Mouse (Mus musculus) heart, embryonic 14.5 days (tissue): ENCODE data around the gene Uso1. TPM values are rescaled to one million over a fixed set of nuclear protein-coding genes. Genes with fewer than 3 reads are reported as not detected.

Source experiments
- ATAC-seq: fragments of 200-750 bp; cut with Nextera tagmentation; 2 replicates; pipeline ENCODE4 v1.8.0; 2017; ENCODE audit warnings: low read depth, moderate TSS enrichment; ENCODE audit not compliant: insufficient number of reproducible peaks, insufficient read depth, low FRiP score
- H3K27ac ChIP-seq, 2 experiments: fragments of 200-500 bp in 1 of 2; fragments of 300-500 bp in 1 of 2; sonication (generic) in 1 of 2; replicated peaks in 1 of 2; 2 replicates each; pipeline ENCODE4 v1.5.1; 2012 to 2014; ENCODE audit warnings: low read depth in 2 of 2, low read length in 2 of 2, control low read depth in 1 of 2, mild to moderate bottlenecking in 1 of 2, mixed read lengths in 1 of 2; ENCODE audit not compliant: control insufficient read depth in 1 of 2, insufficient read depth in 1 of 2
- H3K27me3 ChIP-seq: fragments of 300-500 bp; sonication (generic); 2 replicates; pipeline ENCODE4 v1.6.1; 2014; ENCODE audit warnings: mild to moderate bottlenecking, low read length, control low read depth; ENCODE audit not compliant: control insufficient read depth, insufficient read depth
- H3K36me3 ChIP-seq: fragments of 300-500 bp; sonication (generic); 2 replicates; pipeline ENCODE4 v1.6.1; 2014; ENCODE audit warnings: mild to moderate bottlenecking, control low read depth, low read length, mixed read lengths; ENCODE audit not compliant: control insufficient read depth, insufficient read depth
- H3K4me1 ChIP-seq, 2 experiments: fragments of 200-500 bp in 1 of 2; fragments of 300-500 bp in 1 of 2; sonication (generic) in 1 of 2; 2 replicates each; pipeline ENCODE4 v1.6.1; 2012 to 2014; ENCODE audit warnings: low read length in 2 of 2, control low read depth in 1 of 2, mixed read lengths in 1 of 2; ENCODE audit not compliant: control insufficient read depth in 2 of 2, insufficient read depth in 2 of 2
- H3K4me2 ChIP-seq: fragments of 300-500 bp; sonication (generic); 2 replicates; pipeline ENCODE4 v1.6.1; 2014; ENCODE audit warnings: mild to moderate bottlenecking, low read length
- H3K4me3 ChIP-seq, 2 experiments: fragments of 200-500 bp in 1 of 2; fragments of 300-500 bp in 1 of 2; sonication (generic) in 1 of 2; 2 replicates each; pipeline ENCODE4 v1.5.1; 2012 to 2014; ENCODE audit warnings: low read length in 2 of 2, mild to moderate bottlenecking in 2 of 2, control low read depth in 1 of 2, low read depth in 1 of 2, moderate library complexity in 1 of 2; ENCODE audit not compliant: control insufficient read depth in 1 of 2, insufficient read depth in 1 of 2
- H3K9ac ChIP-seq: fragments of 300-500 bp; sonication (generic); 2 replicates; pipeline ENCODE4 v1.6.1; 2014; ENCODE audit warnings: mild to moderate bottlenecking, low read length
- H3K9me3 ChIP-seq: fragments of 300-500 bp; sonication (generic); 2 replicates; pipeline ENCODE4 v1.6.1; 2016; ENCODE audit warnings: low read length, control low read depth; ENCODE audit not compliant: control insufficient read depth
- WGBS: fragments of 180-500 bp; shearing (Covaris S2); extraction: QIAGEN DNeasy Blood & Tissue Kit; methylation state at CpG from one replicate; pipeline ENCODE4 v1.1.7; 2014; 5-methylcytosine and 5-hydroxymethylcytosine counted together
- polyA plus RNA-seq: library from polyadenylated mRNA; unstranded; fragments of >200 nt; fragmentation: Nextera tagmentation; extraction: Ambion mirVana; gene quantifications from 2 replicates; pipeline ENCODE4 v1.2.1, GENCODE M21; 2014

Gene Uso1
- polyA plus RNA-seq, 1 experiment from 2014 or later, result 22.9 TPM

DNA sequence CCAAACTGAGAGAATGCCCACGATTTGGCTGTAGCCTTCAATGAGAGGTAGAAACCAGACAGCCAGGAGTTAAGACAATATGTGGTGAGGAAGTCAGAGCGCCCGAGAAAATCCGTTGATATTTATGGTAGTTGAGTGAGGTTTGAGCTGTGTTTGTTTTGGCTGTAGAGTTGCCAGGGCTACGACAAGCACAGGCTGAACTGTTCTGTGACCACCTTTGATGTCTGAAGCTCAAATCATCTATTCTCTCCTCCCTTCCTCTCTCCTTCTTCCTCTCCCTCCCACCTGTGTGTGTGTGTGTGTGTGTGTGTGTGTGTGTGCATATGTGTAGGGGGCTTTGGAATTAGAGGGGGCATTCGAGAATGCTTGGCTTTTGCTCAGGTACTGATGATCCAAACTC is 34.7 kb upstream of the Uso1 start:
- no peak overlapping the region for H3K4me3 ChIP-seq
- peaks cover 16 to 22% of the 10 kb centered on the region in 2 experiments for H3K4me1 ChIP-seq
- H3K4me2 ChIP-seq, result no peak overlapping the region
- no peaks in the 10 kb centered on the region for H3K9me3 ChIP-seq
- WGBS, result 24% methylated on average over 6 of the region's 6 CpGs
- no peak overlapping the region; a peak in 1 of 4 replicates for H3K27ac ChIP-seq
- no peak for ATAC-seq
- no peak overlapping the region for H3K9ac ChIP-seq
- H3K27me3 ChIP-seq, result no peaks in the 10 kb centered on the region
- H3K36me3 ChIP-seq, result no peaks in the 10 kb centered on the region

DNA sequence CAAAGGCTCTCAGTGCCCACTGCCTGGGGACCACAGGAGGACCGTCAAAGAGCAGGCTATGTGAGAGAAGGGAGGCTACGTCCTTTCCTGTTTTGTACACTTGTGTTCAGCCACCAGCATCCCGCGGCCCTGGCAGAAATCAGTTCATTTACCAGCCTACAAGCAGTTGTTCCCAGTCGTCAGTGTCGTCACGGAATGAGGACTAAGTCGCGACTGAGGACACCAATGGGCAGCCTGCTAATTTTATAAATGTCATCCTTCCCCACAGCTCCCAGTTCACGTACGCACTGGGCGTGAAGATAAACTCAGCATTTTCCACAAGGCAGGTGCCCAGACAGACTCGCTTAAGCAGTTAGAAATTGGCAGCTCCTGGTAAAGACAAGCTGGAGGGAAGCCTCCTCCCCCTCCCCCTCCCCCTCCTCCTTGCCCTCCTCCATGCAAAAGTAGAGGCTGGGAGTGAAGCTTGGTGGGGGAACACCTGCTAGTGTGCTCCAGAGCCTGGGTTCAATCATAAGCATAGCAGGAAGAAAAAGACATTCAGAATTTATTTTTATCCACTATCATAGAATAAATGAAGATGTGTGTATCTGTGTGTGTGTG is 33.8 kb upstream of the Uso1 start:
- WGBS, result 54% methylated on average over 13 of the region's 13 CpGs
- Histone ChIP-seq H3K4me1 (peaks cover 16 to 22% of the 10 kb centered on the region in 2 experiments), H3K9me3 (no peaks in the 10 kb centered on the region), H3K27me3 (no peaks in the 10 kb centered on the region), H3K9ac (no peak overlapping the region), H3K27ac (no peak overlapping the region), H3K36me3 (no peaks in the 10 kb centered on the region), H3K4me3 (no peak overlapping the region), H3K4me2 (no peak overlapping the region)
- ATAC-seq, result no peak

GRCm38 (mm10) chr5:92106327-92107125 is 31.2 kb upstream of the Uso1 start:
- 42% methylated on average over 10 of the region's 10 CpGs for WGBS
- no peaks in the 10 kb centered on the region for H3K27me3 ChIP-seq
- H3K27ac ChIP-seq, result peak overlapping the region in 1 of 2 experiments; percentile 27; a peak in 1 of 4 replicates
- H3K9ac ChIP-seq, result no peak overlapping the region
- H3K9me3 ChIP-seq, result no peaks in the 10 kb centered on the region
- ATAC-seq, result no peak
- no peaks in the 10 kb centered on the region for H3K36me3 ChIP-seq
- peaks cover 16 to 22% of the 10 kb centered on the region in 2 experiments for H3K4me1 ChIP-seq
- H3K4me3 ChIP-seq, result no peak overlapping the region
- H3K4me2 ChIP-seq, result no peak overlapping the region

- Histone ChIP-seq H3K4me3 (no peak overlapping the region), H3K4me1 (peaks cover 16 to 23% of the 10 kb centered on the region in 2 experiments), H3K27me3 (no peaks in the 10 kb centered on the region), H3K27ac (no peak overlapping the region), H3K9ac (no peak overlapping the region), H3K36me3 (no peaks in the 10 kb centered on the region), H3K4me2 (no peak overlapping the region), H3K9me3 (no peaks in the 10 kb centered on the region)
- no peak for ATAC-seq
- WGBS, result 85% methylated on average over 4 of the region's 4 CpGs
These were observed 30.5 kb upstream of the Uso1 start for GRCm38 (mm10) chr5:92107282-92107681.

- H3K9me3 ChIP-seq, result no peaks in the 10 kb centered on the region
- WGBS, result 87% methylated on average over 5 of the region's 5 CpGs
These were observed 26.9 kb upstream of the Uso1 start for GRCm38 (mm10) chr5:92110818-92111355.

GRCm38 (mm10) chr5:92112175-92112574 is 25.6 kb upstream of the Uso1 start:
- peak overlapping the region; percentile 47; the same call in 1 of the 2 replicates for H3K9ac ChIP-seq

More at GRCm38 (mm10) chr5:92110818-92111355, 26.9 kb upstream of the Uso1 start:
- Histone ChIP-seq H3K9ac (no peak overlapping the region), H3K36me3 (no peaks in the 10 kb centered on the region), H3K27me3 (no peaks in the 10 kb centered on the region), H3K4me1 (peaks cover 3 to 12% of the 10 kb centered on the region in 2 experiments), H3K4me3 (no peak overlapping the region), H3K4me2 (no peak overlapping the region), H3K27ac (no peak overlapping the region)
- no peak for ATAC-seq

DNA sequence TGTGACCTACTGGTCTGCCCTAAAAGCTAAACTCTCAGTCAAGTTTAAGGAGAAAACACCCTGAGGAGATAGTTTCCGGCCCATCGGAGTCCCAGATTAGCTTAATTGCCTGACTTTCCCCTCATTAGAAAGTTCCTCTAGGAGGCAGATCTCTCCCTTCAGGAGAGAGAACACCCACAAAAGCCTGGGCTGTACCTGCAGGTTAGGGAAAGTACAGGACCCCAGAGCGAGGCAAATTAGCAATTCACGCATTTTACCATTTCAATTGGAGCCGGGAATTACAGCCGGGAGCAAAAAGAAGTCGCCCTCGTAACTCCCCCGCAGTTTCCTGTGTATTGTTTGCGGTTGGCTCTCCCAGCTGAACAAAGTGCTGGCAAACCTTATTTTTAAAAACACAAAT is 25.2 kb upstream of the Uso1 start:
- Histone ChIP-seq H3K27ac (0 out of 4 replicates have a peak overlapping the region, but pooled peaks of 1 of the 2 experiments have one; percentile 27), H3K9me3 (no peaks in the 10 kb centered on the region), H3K9ac (peak overlapping the region; percentile 47), H3K4me3 (peak overlapping the region; percentile 20 to 28), H3K36me3 (no peaks in the 10 kb centered on the region), H3K4me2 (peak overlapping the region; percentile 61), H3K4me1 (peaks cover 0 to 5% of the 10 kb centered on the region in 2 experiments; a peak in 1 of 4 replicates), H3K27me3 (no peaks in the 10 kb centered on the region)
- 9% methylated on average over 10 of the region's 10 CpGs for WGBS
- ATAC-seq, result no peak

More at GRCm38 (mm10) chr5:92112175-92112574, 25.6 kb upstream of the Uso1 start:
- peaks cover 0 to 5% of the 10 kb centered on the region in 2 experiments; a peak in 1 of 4 replicates for H3K4me1 ChIP-seq
- ATAC-seq, result no peak
- 12% methylated on average over 6 of the region's 6 CpGs for WGBS
- no peaks in the 10 kb centered on the region for H3K9me3 ChIP-seq
- H3K4me2 ChIP-seq, result peak overlapping the region; percentile 61
- no peak overlapping the region for H3K27ac ChIP-seq
- H3K4me3 ChIP-seq, result peak overlapping the region; percentile 20 to 28; a peak in 3 of 4 replicates
- no peaks in the 10 kb centered on the region for H3K27me3 ChIP-seq
- no peaks in the 10 kb centered on the region for H3K36me3 ChIP-seq
